Mouse (Mus musculus) lung, adult 2 months (tissue): ENCODE data around the gene Lkaaear1.

Source experiments
- CTCF ChIP-seq: fragments of 200-500 bp; IDR thresholded peaks from 2 replicates; pipeline ENCODE4 v1.5.1; 2011; ENCODE audit warnings: mild to moderate bottlenecking, low read length, control low read depth; ENCODE audit not compliant: insufficient read depth
- POLR2A ChIP-seq: fragments of 200-500 bp; IDR thresholded peaks from 2 replicates; pipeline ENCODE4 v1.6.1; 2011; ENCODE audit warnings: low read depth, mild to moderate bottlenecking, control low read depth, low read length, borderline replicate concordance; ENCODE audit errors: extremely low read depth

- no peak for TF ChIP-seq POLR2A
- TF ChIP-seq CTCF = no peak
These were observed 10.7 kb downstream of the Lkaaear1 start for GRCm38 (mm10) chr2:181687586-181687985.
